Mouse (Mus musculus) left cerebral cortex, adult 18-20 months (tissue): Measurements from ENCODE around the gene Ccdc24. TPM values are rescaled to one million over a fixed set of nuclear protein-coding genes. Genes with fewer than 3 reads are reported as not detected.

Source experiments
- DNase-seq, 2 experiments: peaks; one replicate each; pipeline ENCODE4 v3.0.0; 2021 to 2022; ENCODE audit warnings: low spot score in 2 of 2, mixed read lengths in 1 of 2
- total RNA-seq, 2 experiments: library from RNA; stranded (reverse); gene quantifications; 2 replicates each; pipeline ENCODE4 v1.2.3; 2021

Gene Ccdc24
- total RNA-seq, 2 experiments from 2014 or later, result 0.37 to 0.84 TPM

GRCm38 (mm10) chr4:117860570-117860969 is 11.8 kb downstream of the Ccdc24 start:
- no peak for DNase-seq

- peak; percentile 62 to 69 for DNase-seq
Measured at GRCm38 (mm10) chr4:117858794-117859193, 13.6 kb downstream of the Ccdc24 start.

GRCm38 (mm10) chr4:117855146-117855545 is 17.2 kb downstream of the Ccdc24 start:
- DNase-seq, result no peak

GRCm38 (mm10) chr4:117852152-117852868 is 20.0 kb downstream of the Ccdc24 start:
- DNase-seq, result no peak

- no peak for DNase-seq
Measured at GRCm38 (mm10) chr4:117850871-117851270, 21.5 kb downstream of the Ccdc24 start.

- DNase-seq, result no peak
Measured at GRCm38 (mm10) chr4:117850176-117850575, 22.2 kb downstream of the Ccdc24 start.

- DNase-seq, result no peak
Measured at GRCm38 (mm10) chr4:117849506-117849905, 22.9 kb downstream of the Ccdc24 start.

GRCm38 (mm10) chr4:117849063-117849462 is 23.3 kb downstream of the Ccdc24 start:
- no peak for DNase-seq

- DNase-seq, result no peak
Measured at GRCm38 (mm10) chr4:117847011-117847410, 25.3 kb downstream of the Ccdc24 start.

GRCm38 (mm10) chr4:117846261-117846660 is 26.1 kb downstream of the Ccdc24 start:
- no peak for DNase-seq

GRCm38 (mm10) chr4:117845316-117845715 is 27.0 kb downstream of the Ccdc24 start:
- DNase-seq, result no peak

GRCm38 (mm10) chr4:117844467-117844866 is 27.9 kb downstream of the Ccdc24 start:
- DNase-seq, result no peak

- DNase-seq, result no peak
Measured at GRCm38 (mm10) chr4:117843101-117843500, 29.3 kb downstream of the Ccdc24 start.

GRCm38 (mm10) chr4:117841566-117841965 is 30.8 kb downstream of the Ccdc24 start:
- no peak for DNase-seq

- no peak for DNase-seq
Measured at GRCm38 (mm10) chr4:117840821-117841220, 31.5 kb downstream of the Ccdc24 start.

- no peak for DNase-seq
Measured at GRCm38 (mm10) chr4:117839366-117839765, 33.0 kb downstream of the Ccdc24 start.

GRCm38 (mm10) chr4:117837271-117837670 is 35.1 kb downstream of the Ccdc24 start:
- no peak for DNase-seq

GRCm38 (mm10) chr4:117836204-117836767 is 36.1 kb downstream of the Ccdc24 start:
- peak; percentile 81 to 88 for DNase-seq

GRCm38 (mm10) chr4:117835531-117836111 is 36.7 kb downstream of the Ccdc24 start:
- peak; percentile 56 to 70 for DNase-seq

- peak; percentile 29 to 45 for DNase-seq
Measured at GRCm38 (mm10) chr4:117834845-117835530, 37.4 kb downstream of the Ccdc24 start.

- no peak for DNase-seq
Measured at GRCm38 (mm10) chr4:117834457-117834844, 37.9 kb downstream of the Ccdc24 start, which contains the start of gene Slc6a9. Gene Slc6a9, plus strand, starts transcription at chr4:117834506.
